Comparison of ENCODE assay signal across 14 mouse cellular contexts in the genomic region with DNA sequence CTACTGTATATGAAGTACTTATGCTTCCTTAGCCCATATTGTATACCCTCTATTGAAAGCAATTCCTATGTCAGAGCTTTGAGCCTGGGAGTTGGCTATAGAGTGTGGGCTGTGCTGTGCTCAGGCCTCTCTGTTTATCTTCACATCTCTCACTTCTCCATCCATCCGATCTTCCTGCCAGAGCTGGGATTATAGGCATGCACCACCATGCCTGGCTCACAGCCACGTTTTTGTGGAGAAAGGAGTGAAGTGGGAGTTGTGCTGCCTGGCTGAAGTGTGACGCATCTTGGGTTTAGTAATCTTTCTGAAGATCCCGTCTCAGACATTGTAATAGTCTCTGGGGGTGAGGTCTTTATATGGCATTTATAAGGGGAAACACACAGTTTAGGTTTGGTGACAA.
DNase-seq lines count a peak whose midpoint lies in the region.
"Had no signal": no experiment of that assay in that cellular context is flagged by ENCODE, and none has a peak within 500 bp of the region (broad histone marks: within the 10 kb centered on the region; RNA-seq: fewer than 3 reads in every experiment).

No protein-coding gene starts in this region.

- peak; percentile 71 to 73 for DNase-seq in left cerebral cortex, adult 18-20 months (ENCODE audit: low spot score in 2 of 2)
- no peak for DNase-seq in left cerebral cortex, adult 11 months (ENCODE audit: low spot score)
- peak; percentile 21 for DNase-seq in 3134 (ENCODE audit: extremely low read depth, insufficient read length, low spot score)
- DNase-seq in brain, adult 2 months (ENCODE audit: low read depth, low spot score): peak; percentile 82
- DNase-seq in right cerebral cortex, adult 2 months (ENCODE audit: low spot score in 2 of 2): peak; percentile 63 to 66
- no peak for DNase-seq in embryo, embryonic 9.5 days (ENCODE audit: extremely low spot score)
- DNase-seq in c-Kit-positive CD71-positive TER-119-positive erythroid progenitor cells, embryonic 14.5 days (ENCODE audit: low spot score): no peak
- no peak for DNase-seq in ovary, postnatal 14 days (ENCODE audit: low spot score)
- DNase-seq: adrenal gland, adult 8-10 months; cerebellum, postnatal 14 days; gastrocnemius, postnatal 25 days; kidney, adult 8-10 months; kidney, postnatal 25 days; thymus, postnatal 14 days had no signal

Comparison
In these comparisons a context has a peak if more than half of its experiments do, and no peak if none do; other contexts are left out.
1. DNase-seq: peak in left cerebral cortex, adult 18-20 months (2 of 2), 3134 (single experiment), brain, adult 2 months (single experiment) and right cerebral cortex, adult 2 months (2 of 2); none in left cerebral cortex, adult 11 months (single experiment), embryo, embryonic 9.5 days (single experiment), c-Kit-positive CD71-positive TER-119-positive erythroid progenitor cells, embryonic 14.5 days (single experiment) and ovary, postnatal 14 days (single experiment).